Mouse (Mus musculus) myocyte (in vitro differentiated cells): ENCODE data around the gene Ypel1. TPM values are rescaled to one million over a fixed set of nuclear protein-coding genes. Genes with fewer than 3 reads are reported as not detected.

Experiments
- H3K27me3 ChIP-seq: one replicate; pipeline ENCODE4 v1.6.1; 2011; ENCODE audit not compliant: control insufficient read depth, insufficient read depth, insufficient read length
- H3K36me3 ChIP-seq: one replicate; pipeline ENCODE4 v1.6.1; 2011; ENCODE audit not compliant: control insufficient read depth, insufficient read depth
- H3K4me2 ChIP-seq: one replicate; pipeline ENCODE4 v1.6.1; 2011; ENCODE audit warnings: low read depth, control low read depth
- H3K4me3 ChIP-seq: one replicate; pipeline ENCODE4 v1.5.1; 2011; ENCODE audit warnings: mild to moderate bottlenecking, control low read depth, moderate library complexity
- H3K79me2 ChIP-seq: one replicate; pipeline ENCODE4 v1.6.1; 2011; ENCODE audit not compliant: control insufficient read depth, insufficient read depth
- H3ac ChIP-seq: one replicate; pipeline ENCODE4 v1.6.1; 2011; ENCODE audit not compliant: control insufficient read depth, insufficient read length
- CEBPB ChIP-seq: IDR thresholded peaks from 2 replicates; pipeline ENCODE4 v1.6.1; 2011; ENCODE audit warnings: mild to moderate bottlenecking, moderate library complexity; ENCODE audit not compliant: poor library complexity, insufficient read depth, severe bottlenecking
- E2F4 ChIP-seq: IDR thresholded peaks from one replicate; pipeline ENCODE4 v1.6.1; 2011; ENCODE audit warnings: mild to moderate bottlenecking, control low read depth, moderate library complexity; ENCODE audit not compliant: insufficient read depth
- MAX ChIP-seq: IDR thresholded peaks from one replicate; pipeline ENCODE4 v1.6.1; 2011; ENCODE audit warnings: low read depth, mild to moderate bottlenecking, control low read depth
- MYOD1 ChIP-seq, 3 experiments: IDR thresholded peaks; one replicate each; pipeline ENCODE4 v1.6.1; 2011; ENCODE audit warnings: control low read depth in 2 of 3, low read depth in 2 of 3, mild to moderate bottlenecking in 2 of 3, moderate library complexity in 1 of 3; ENCODE audit not compliant: insufficient read length in 2 of 3, control insufficient read depth in 1 of 3
- MYOG ChIP-seq, 3 experiments: IDR thresholded peaks; one replicate each; pipeline ENCODE4 v1.6.1; 2011; ENCODE audit warnings: control low read depth in 2 of 3, low read depth in 2 of 3, mild to moderate bottlenecking in 2 of 3; ENCODE audit not compliant: insufficient read length in 2 of 3, control insufficient read depth in 1 of 3, insufficient read depth in 1 of 3
- POLR2A ChIP-seq: IDR thresholded peaks from one replicate; pipeline ENCODE4 v1.6.1; 2011; ENCODE audit warnings: low read depth, mild to moderate bottlenecking, control low read depth, moderate library complexity; ENCODE audit not compliant: insufficient read length
- POLR2AphosphoS2 ChIP-seq: IDR thresholded peaks from one replicate; pipeline ENCODE4 v1.6.1; 2011; ENCODE audit warnings: low read depth, control low read depth; ENCODE audit not compliant: insufficient read length
- REST ChIP-seq: IDR thresholded peaks from one replicate; pipeline ENCODE4 v1.6.1; 2011; ENCODE audit warnings: mild to moderate bottlenecking, control low read depth, moderate library complexity; ENCODE audit not compliant: insufficient read depth, insufficient read length
- SRF ChIP-seq: IDR thresholded peaks from one replicate; pipeline ENCODE4 v1.6.1; 2011; ENCODE audit warnings: low read depth; ENCODE audit not compliant: control insufficient read depth, insufficient read length
- TCF12 ChIP-seq: IDR thresholded peaks from one replicate; pipeline ENCODE4 v1.6.1; 2011; ENCODE audit warnings: mild to moderate bottlenecking, control low read depth; ENCODE audit not compliant: poor library complexity, insufficient read depth, severe bottlenecking
- TCF3 ChIP-seq: IDR thresholded peaks from one replicate; pipeline ENCODE4 v1.6.1; 2011; ENCODE audit warnings: low read depth, control low read depth; ENCODE audit not compliant: insufficient read length
- USF1 ChIP-seq: IDR thresholded peaks from one replicate; pipeline ENCODE4 v1.6.1; 2011; ENCODE audit warnings: low read depth, mild to moderate bottlenecking, control low read depth, moderate library complexity
- polyA plus RNA-seq: library from polyadenylated mRNA; unstranded; fragments of >200 nt; fragmentation: generic; extraction: Trizol; gene quantifications from one replicate; pipeline ENCODE4 v1.2.1, GENCODE M21; 2012; ENCODE audit warnings: missing spikeins

Ypel1 gene
- polyA plus RNA-seq, 1 experiment = 2.7 TPM

- Histone ChIP-seq H3K4me2 (no peak overlapping the region), H3ac (no peak overlapping the region), H3K27me3 (no peaks in the 10 kb centered on the region), H3K79me2 (no peaks in the 10 kb centered on the region), H3K36me3 (peaks cover 19% of the 10 kb centered on the region), H3K4me3 (no peak overlapping the region)
- no peak for TF ChIP-seq TCF3
- TF ChIP-seq SRF = no peak
- no peak for TF ChIP-seq E2F4
- TF ChIP-seq REST = no peak
- TF ChIP-seq TCF12 = no peak
- TF ChIP-seq MYOG (IDR thresholded peaks at IDR 0.05; ENCODE audit: control insufficient read depth in 1 of 3, insufficient read depth in 1 of 3, insufficient read length in 2 of 3, low read depth in 2 of 3) = peak in 1 of 3 experiments; percentile 87
- TF ChIP-seq MYOD1 (IDR thresholded peaks at IDR 0.05; ENCODE audit: control insufficient read depth in 1 of 3, insufficient read length in 2 of 3, low read depth in 2 of 3) = peak in 2 of 3 experiments; percentile 36 to 79
- TF ChIP-seq POLR2AphosphoS2 = no peak
- no peak for TF ChIP-seq POLR2A
- no peak for TF ChIP-seq USF1
- no peak for TF ChIP-seq CEBPB
- no peak for TF ChIP-seq MAX
These were observed 17.2 kb downstream of the Ypel1 start for GRCm38 (mm10) chr16:17086669-17087193.

GRCm38 (mm10) chr16:17088346-17088745, 18.9 kb downstream of the Ypel1 start:
- no peak overlapping the region for H3K4me3 ChIP-seq
- H3K36me3 ChIP-seq = peaks cover 23% of the 10 kb centered on the region
- no peaks in the 10 kb centered on the region for H3K79me2 ChIP-seq
- H3K4me2 ChIP-seq = no peak overlapping the region
- no peak for TF ChIP-seq POLR2AphosphoS2
- no peak for TF ChIP-seq REST
- no peak for TF ChIP-seq E2F4
- no peak for TF ChIP-seq USF1
- no peak for TF ChIP-seq POLR2A
- no peak for TF ChIP-seq MAX
- TF ChIP-seq MYOG (IDR thresholded peaks at IDR 0.05; ENCODE audit: control insufficient read depth in 1 of 3, insufficient read depth in 1 of 3, insufficient read length in 2 of 3, low read depth in 2 of 3) = no peak
- no peak for TF ChIP-seq MYOD1 (IDR thresholded peaks at IDR 0.05; ENCODE audit: control insufficient read depth in 1 of 3, insufficient read length in 2 of 3, low read depth in 2 of 3)
- TF ChIP-seq TCF12 = no peak
- TF ChIP-seq SRF = no peak
- no peak for TF ChIP-seq TCF3
- no peak for TF ChIP-seq CEBPB
- H3ac ChIP-seq = no peak overlapping the region
- H3K27me3 ChIP-seq = no peaks in the 10 kb centered on the region

GRCm38 (mm10) chr16:17096938-17097337, 27.4 kb downstream of the Ypel1 start:
- Histone ChIP-seq H3K4me2 (no peak overlapping the region), H3ac (no peak overlapping the region), H3K36me3 (peaks cover 43% of the 10 kb centered on the region), H3K4me3 (no peak overlapping the region), H3K27me3 (no peaks in the 10 kb centered on the region), H3K79me2 (no peaks in the 10 kb centered on the region)
- TF ChIP-seq POLR2A (no peak), USF1 (no peak), TCF12 (no peak), TCF3 (no peak), MAX (no peak), CEBPB (no peak), POLR2AphosphoS2 (no peak), REST (no peak), MYOD1 (IDR thresholded peaks at IDR 0.05; ENCODE audit: control insufficient read depth in 1 of 3, insufficient read length in 2 of 3, low read depth in 2 of 3) (no peak), SRF (no peak), MYOG (IDR thresholded peaks at IDR 0.05; ENCODE audit: control insufficient read depth in 1 of 3, insufficient read depth in 1 of 3, insufficient read length in 2 of 3, low read depth in 2 of 3) (no peak)

GRCm38 (mm10) chr16:17102630-17103220, 33.2 kb downstream of the Ypel1 start:
- H3K36me3 ChIP-seq = peaks cover 29% of the 10 kb centered on the region
- H3K4me2 ChIP-seq = no peak overlapping the region
- no peaks in the 10 kb centered on the region for H3K79me2 ChIP-seq
- TF ChIP-seq MAX (no peak), MYOD1 (IDR thresholded peaks at IDR 0.05; ENCODE audit: control insufficient read depth in 1 of 3, insufficient read length in 2 of 3, low read depth in 2 of 3) (no peak), TCF12 (no peak), TCF3 (no peak), E2F4 (no peak), CEBPB (no peak), REST (no peak), POLR2AphosphoS2 (no peak), SRF (no peak), POLR2A (no peak), MYOG (IDR thresholded peaks at IDR 0.05; ENCODE audit: control insufficient read depth in 1 of 3, insufficient read depth in 1 of 3, insufficient read length in 2 of 3, low read depth in 2 of 3) (no peak), USF1 (no peak)
- no peak overlapping the region for H3K4me3 ChIP-seq
- H3K27me3 ChIP-seq = no peaks in the 10 kb centered on the region
- no peak overlapping the region for H3ac ChIP-seq
